Mouse (Mus musculus): ENCODE measurements around the gene Dlgap1. TPM values are rescaled to one million over a fixed set of nuclear protein-coding genes. Genes with fewer than 3 reads are reported as not detected.

Dlgap1 gene
- total RNA-seq, 2 experiments from 2014 or later: 0.05 to 0.22 TPM

DNA sequence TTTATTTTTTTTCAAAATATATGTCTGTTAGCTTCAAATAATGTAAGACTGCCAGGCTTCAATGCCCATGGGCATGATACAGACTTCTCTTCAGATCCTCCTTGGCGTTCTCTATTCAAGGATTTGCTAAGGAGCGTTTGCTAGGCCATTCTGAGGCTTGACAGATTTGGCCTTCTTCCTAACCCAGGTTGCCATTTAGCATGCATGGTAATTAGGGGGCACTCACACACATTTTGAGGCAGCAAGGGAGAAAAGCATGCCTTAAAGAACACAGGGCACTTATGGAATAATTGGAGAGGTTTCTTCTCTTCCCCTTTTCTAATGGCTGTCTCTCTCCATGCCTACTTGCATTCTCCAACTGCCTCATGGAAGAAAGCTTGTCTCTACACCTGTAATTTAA is 53.7 kb downstream of the Dlgap1 start:
- Histone ChIP-seq H3K4me3 (no peak overlapping the region), H3K27ac (no peak overlapping the region)
- no peak for DNase-seq
- no peak for TF ChIP-seq CTCF (IDR thresholded peaks at IDR 0.05)
- intact Hi-C loops (cut with DNase I): no loop called here

DNA sequence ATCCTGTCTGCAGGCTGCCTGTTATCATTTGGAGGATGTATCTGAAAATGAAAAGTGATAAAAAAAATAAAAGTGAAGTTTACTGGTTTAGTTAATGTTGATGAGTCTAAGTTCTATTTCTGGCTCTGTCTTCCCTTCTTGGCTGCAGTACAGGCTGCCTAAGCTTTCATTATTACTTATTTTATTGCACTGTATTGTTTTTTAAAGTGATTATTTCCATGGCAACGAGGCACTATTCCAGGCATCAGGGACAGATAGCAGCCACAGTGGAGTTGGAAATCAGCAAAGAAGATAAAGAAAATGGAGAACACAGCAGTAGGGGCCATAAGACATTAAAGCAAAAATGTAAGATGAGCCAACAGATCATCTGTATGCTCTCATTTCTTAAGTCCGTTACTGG is 66.0 kb downstream of the Dlgap1 start:
- no peak for TF ChIP-seq CTCF (IDR thresholded peaks at IDR 0.05)
- H3K27ac ChIP-seq: no peak overlapping the region
- intact Hi-C loops (cut with DNase I): no loop called here
- H3K4me3 ChIP-seq: no peak overlapping the region
- no peak for DNase-seq

DNA sequence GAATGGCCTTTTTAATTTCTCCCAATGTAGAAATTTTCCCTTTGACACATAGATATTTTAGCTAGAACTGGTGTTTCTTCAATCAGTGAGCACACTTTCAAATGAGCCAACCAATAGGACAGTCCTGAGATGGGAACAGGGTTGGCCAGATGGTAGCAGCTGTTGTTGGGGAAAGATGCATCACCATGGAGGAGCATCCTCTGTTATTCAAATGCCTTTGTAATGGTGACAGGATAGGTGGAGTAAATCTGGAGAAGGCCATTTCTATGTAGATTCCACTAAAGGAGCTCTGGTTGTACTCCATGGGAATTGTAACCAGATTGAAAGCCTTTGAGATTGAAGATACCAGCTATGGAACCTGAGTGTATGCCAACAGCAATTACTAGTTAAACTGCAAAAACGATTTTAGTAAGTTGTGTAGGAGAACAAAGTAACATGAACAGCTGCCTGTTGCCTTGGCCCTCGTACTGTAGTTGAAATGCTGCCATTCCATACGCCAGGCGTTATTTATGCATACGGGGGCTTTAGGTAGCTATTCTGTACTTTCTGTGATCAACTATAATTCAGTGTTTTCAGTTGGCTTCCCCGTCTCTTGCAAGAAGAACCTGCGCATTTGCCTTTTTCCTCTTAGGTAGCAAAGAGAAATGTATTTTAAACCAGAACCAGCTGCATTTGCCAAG is 72.0 kb downstream of the Dlgap1 start:
- DNase-seq: no peak
- no peak for TF ChIP-seq CTCF (IDR thresholded peaks at IDR 0.05)
- H3K27ac ChIP-seq: no peak overlapping the region
- no peak overlapping the region for H3K4me3 ChIP-seq
- intact Hi-C loops (cut with DNase I): no loop called here

DNA sequence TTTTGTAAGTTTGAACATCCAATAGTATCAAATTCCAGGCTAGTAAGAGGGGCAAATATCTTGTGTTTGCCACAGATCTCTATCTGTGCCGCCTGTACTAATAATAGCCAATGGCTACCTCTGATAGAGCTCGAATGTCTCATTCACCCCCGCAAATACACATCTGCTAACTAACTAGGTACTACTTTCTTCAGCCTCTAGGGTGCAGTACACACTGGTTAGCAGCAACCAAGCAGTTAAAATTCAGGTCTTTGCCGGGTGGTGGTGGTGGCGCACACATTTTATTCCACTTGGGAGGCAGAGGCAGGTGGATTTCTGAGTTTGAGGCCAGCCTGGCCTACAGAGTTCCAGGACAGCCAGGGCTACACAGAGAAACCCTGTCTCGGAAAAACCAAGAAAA is 99.4 kb downstream of the Dlgap1 start:
- intact Hi-C loops (cut with DNase I): no loop called here
- no peak for DNase-seq
- H3K4me3 ChIP-seq: no peak overlapping the region
- no peak overlapping the region for H3K27ac ChIP-seq
- no peak for TF ChIP-seq CTCF (IDR thresholded peaks at IDR 0.05)

DNA sequence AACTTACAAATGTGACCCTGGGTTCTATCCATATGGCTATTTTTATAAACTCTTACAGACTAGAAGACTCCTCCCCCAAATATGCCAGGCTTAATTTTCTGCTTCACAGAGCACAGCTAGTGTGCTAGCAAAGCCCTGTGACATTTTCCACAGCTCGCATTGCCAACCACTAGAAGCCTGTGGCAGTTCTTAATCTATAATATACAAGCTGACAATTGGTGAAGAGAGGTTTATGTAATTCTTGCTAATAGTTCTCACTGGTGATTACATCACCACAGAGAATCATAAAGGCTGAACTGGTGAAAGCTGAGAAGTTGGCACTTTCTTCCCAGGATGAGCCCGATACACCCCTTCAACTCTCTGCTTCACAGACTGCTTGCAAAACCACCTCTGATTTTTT is 103.2 kb downstream of the Dlgap1 start:
- H3K4me3 ChIP-seq: no peak overlapping the region
- TF ChIP-seq CTCF (IDR thresholded peaks at IDR 0.05): no peak
- no peak overlapping the region for H3K27ac ChIP-seq
- no peak for DNase-seq
- intact Hi-C loops (cut with DNase I): no loop called here

DNA sequence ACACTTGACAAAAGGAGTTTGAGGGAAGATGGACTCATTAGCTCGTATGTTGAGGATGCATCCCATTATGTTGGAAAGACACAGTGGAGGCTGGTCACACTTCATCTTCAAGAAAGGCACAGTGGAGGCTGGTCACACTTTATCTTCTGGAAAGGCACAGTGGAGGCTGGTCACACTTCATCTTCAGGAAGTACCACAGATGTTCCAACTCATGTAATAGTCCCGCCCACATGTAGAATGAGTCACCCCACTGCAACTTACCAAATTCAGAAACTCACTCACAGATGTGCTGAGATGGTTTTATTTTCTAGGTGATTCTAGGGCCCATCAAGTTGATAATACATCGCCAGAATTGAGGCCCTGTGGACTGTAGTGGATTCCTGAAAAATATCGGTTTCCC is 119.3 kb downstream of the Dlgap1 start:
- no peak overlapping the region for H3K4me3 ChIP-seq
- TF ChIP-seq CTCF (IDR thresholded peaks at IDR 0.05): no peak
- no peak overlapping the region for H3K27ac ChIP-seq
- intact Hi-C loops (cut with DNase I): no loop called here
- no peak for DNase-seq

DNA sequence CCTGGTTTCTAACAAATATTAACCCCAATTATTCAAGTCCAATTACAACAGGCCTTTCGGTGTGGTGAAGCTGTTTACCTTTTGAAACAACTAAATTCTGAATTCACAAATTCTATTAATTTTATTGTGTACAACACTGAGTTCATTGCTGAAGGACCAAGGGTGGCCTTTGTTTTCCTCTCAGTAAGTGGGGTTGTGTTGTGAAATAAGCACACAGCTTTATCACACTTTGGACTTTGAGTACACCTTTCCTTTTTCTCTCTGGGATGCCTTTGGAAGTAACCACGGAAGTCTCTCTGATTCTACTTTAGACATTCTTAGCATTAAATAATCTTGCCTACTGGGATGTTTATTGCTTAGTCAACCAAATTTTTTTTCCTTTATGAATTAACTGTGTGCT is 121.9 kb downstream of the Dlgap1 start:
- intact Hi-C loops (cut with DNase I): no loop called here
- H3K4me3 ChIP-seq: no peak overlapping the region
- no peak for TF ChIP-seq CTCF (IDR thresholded peaks at IDR 0.05)
- no peak for DNase-seq
- no peak overlapping the region for H3K27ac ChIP-seq

DNA sequence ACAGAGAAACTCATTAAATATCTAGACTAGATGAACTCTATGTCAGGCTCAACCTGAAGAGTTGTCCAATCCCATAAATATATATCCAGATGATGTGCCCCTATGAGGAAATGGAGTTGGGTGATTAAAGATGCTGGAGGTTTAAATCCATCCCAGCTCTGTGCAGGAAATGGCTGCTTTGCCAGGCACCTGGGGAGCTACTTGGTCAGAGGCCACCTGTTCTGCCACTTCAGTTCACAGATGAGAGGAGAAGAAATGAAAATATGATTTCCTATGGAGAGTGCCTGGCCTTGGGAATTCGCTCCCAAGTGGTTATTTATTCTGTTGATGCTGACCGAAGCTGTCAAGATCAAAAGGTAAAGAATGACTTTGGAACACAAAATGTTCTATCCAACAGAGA is 160.3 kb downstream of the Dlgap1 start:
- H3K27ac ChIP-seq: no peak overlapping the region
- no peak for DNase-seq
- no peak for TF ChIP-seq CTCF (IDR thresholded peaks at IDR 0.05)
- H3K4me3 ChIP-seq: no peak overlapping the region
- intact Hi-C loops (cut with DNase I): no loop called here

DNA sequence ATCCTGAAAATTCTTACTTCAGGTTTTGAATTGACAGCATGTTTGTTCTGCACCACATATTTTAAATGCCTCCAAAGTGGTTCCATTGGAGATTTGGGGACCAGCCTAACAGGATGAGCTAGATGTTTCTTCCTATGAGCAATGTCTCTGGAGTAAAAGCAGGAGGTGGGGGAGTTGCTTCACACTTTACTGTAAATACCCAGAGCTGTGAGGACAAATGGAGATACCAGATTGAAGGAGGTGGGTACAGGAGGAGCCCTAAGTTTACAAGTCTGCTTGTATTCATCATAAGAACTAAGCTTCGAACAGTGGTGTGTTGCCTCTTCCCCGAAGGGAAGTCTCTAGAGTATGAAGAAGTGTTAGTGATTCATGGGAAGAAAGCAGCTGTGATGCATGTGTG is 201.0 kb downstream of the Dlgap1 start:
- intact Hi-C loops (cut with DNase I): no loop called here
- no peak for DNase-seq
- no peak for TF ChIP-seq CTCF (IDR thresholded peaks at IDR 0.05)
- no peak overlapping the region for H3K4me3 ChIP-seq
- H3K27ac ChIP-seq: no peak overlapping the region

DNA sequence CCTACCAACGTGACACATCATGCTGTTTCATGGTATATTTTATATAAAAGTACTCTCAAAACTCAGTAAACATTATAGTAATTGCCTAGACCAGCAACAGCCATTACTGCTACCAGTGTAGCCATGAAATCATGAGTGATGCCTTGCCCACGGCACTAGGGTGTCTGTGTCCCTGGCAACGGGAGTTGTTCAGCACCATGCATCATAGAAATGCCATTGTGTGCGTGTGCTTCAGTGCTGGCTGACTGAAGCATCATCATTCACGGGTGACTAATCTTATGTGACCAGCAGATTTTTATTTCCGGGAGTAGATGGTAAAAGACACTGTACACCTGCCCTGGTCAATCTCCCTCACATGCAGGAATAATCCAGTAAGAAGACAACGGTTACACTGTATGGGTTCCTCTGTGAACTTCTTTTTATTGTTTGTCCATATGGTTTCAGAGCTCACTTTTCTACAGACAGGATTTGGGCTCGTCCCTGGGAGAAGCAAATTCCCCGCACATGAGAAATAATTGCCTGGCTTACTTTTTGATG is 203.7 kb downstream of the Dlgap1 start:
- Histone ChIP-seq H3K27ac (no peak overlapping the region), H3K4me3 (no peak overlapping the region)
- no peak for DNase-seq
- intact Hi-C loops (cut with DNase I): no loop called here
- no peak for TF ChIP-seq CTCF (IDR thresholded peaks at IDR 0.05)

DNA sequence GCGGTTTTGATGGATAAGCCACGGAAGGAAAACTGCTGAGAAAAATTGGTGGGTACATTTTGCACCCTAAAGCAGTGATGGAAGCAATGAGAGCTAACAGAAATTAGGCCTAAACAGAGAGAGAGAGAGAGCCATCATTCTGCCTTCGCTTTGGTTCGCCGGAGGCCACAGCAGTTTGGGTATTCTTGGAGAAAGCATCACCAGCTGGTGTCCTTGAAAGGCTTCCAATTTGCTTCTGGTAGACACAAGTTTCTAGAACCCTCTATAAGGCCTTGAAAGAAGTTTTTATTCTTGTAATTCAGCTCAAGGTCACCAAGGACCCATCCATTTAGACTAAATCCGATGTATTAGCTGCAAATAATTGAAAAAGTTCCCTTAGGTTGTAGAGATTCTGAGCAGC is 205.0 kb downstream of the Dlgap1 start:
- Histone ChIP-seq H3K4me3 (no peak overlapping the region), H3K27ac (no peak overlapping the region)
- intact Hi-C loops (cut with DNase I): no loop called here
- TF ChIP-seq CTCF (IDR thresholded peaks at IDR 0.05): no peak
- no peak for DNase-seq

DNA sequence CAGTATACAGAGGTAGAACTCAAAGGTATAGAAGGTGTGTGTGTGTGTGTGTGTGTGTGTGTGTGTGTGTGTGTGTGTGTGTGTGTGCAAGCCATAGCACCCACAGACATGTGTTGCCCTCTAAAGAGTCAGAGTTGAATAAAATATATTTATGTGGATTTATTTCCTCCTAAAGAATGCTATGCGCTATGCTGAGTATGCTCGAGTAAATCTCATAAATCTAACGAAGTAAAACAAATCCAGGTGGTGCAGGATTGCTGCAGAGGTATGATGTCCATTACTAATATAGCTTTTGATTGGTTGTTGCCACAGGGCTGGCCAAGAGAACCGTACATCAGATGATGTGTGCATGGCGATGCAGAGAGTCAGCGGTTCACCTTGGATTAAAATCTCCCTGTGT is 222.4 kb downstream of the Dlgap1 start:
- no peak overlapping the region for H3K4me3 ChIP-seq
- DNase-seq: no peak
- TF ChIP-seq CTCF (IDR thresholded peaks at IDR 0.05): no peak
- intact Hi-C loops (cut with DNase I): no loop called here
- no peak overlapping the region for H3K27ac ChIP-seq

DNA sequence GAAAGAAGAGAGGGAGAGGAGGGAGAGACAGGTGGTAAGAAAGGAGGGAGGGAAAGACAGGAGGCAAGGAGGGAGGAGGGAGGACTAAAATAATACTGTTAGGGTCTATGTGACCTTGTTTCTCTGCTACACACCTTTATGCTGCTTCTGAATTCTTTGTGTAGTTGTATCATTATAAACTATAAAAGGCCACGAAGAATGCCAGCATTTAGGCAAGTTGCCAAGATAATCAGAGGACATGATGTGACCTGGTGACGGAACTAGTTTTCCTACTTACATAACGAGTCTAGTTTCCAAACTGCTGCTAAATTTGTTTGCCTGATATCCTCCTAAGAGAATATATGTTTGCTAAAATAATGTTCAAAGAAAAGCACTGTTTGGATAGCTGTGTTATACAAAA is 254.0 kb downstream of the Dlgap1 start:
- intact Hi-C loops (cut with DNase I): no loop called here

DNA sequence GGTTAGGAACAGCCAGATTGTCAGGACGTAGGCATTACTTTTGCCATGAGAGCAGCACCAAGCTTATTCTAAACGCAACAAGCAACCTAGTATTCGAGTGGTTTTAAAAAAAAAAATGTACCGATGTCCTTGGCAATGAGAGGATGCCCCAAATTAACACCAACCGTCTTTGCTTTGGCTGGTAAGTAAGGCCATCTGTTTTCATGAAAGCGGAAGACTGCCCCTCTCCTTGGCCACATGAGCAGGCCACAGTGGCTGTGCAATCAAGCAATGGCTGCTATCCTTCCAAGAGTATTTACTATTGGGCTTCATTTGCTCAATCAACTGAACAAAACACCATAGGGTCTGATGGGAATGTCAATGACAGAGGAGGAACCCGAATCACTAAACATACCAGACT is 278.5 kb downstream of the Dlgap1 start:
- H3K27ac ChIP-seq: no peak overlapping the region
- no peak for TF ChIP-seq CTCF (IDR thresholded peaks at IDR 0.05)
- no peak overlapping the region for H3K4me3 ChIP-seq
- no peak for DNase-seq
- intact Hi-C loops (cut with DNase I): no loop called here

More for the DNA sequence above, 254.0 kb downstream of the Dlgap1 start:
- no peak overlapping the region for H3K27ac ChIP-seq
- TF ChIP-seq CTCF (IDR thresholded peaks at IDR 0.05): no peak
- H3K4me3 ChIP-seq: no peak overlapping the region
- DNase-seq: no peak

Measured in gastrocnemius, adult 2 months (tissue).